Mouse (Mus musculus): ENCODE measurements at regions not wholly inside any gene's neighbourhood (a gene's known extent, or its start where the extent isn't known, plus 50 kb on each side); places are given as distances from the start of the nearest gene placed in this dataset.

DNA sequence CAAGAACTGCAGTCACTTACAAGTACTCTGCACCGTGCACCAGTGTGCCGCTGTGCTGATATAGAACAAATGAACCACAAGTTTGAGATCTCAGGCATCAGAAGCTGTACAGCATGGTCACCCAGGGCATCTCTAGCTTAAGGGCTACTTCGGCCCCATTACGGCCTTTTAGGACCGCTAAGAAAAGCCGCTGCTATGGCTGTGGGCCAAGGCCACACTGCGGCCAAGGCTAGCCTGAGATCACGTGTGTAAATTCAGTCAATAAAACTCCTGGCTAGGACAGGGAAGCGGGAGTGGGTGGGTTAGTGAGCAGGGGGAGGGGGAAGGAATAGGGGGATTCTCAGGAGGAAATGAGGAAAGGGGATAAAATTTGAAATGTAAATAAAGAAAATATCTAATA lies 50.9 kb upstream of the Atp12a start:
- DNase-seq (ENCODE audit: inconsistent ontology term): no peak

DNA sequence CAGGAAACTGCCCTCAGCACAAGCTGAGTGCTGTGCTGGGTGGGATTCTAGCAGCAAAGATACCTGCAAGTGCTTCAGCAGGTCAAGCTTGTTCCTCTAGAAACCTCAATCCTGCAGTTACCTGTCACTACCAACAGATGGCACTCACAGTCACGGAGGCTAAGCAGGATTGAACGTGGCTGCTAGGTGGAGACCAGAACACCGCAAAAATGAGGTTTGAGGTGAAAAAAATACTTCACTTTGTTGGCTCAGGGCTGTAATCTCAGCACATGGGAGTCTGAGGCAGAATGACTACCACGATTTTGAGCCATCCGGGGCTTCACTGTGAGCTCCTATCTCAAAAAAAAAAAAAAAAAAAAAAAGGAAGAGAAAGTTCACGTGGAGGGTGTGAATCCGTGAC lies 50.4 kb upstream of the Atp12a start:
- peak; percentile 45 for DNase-seq (ENCODE audit: inconsistent ontology term)
